Mouse (Mus musculus) MEL (cell line): ENCODE data around the gene Pcdh19. TPM values are rescaled to one million over a fixed set of nuclear protein-coding genes. Genes with fewer than 3 reads are reported as not detected.

ENCODE experiments used
- DNase-seq: peaks from one replicate; pipeline ENCODE4 v3.0.0; 2011; ENCODE audit warnings: low read depth, low spot score
- H3K27ac ChIP-seq: 2 replicates; pipeline ENCODE4 v1.5.1; 2012; ENCODE audit warnings: low read depth, mild to moderate bottlenecking, control low read depth, low read length, moderate library complexity; ENCODE audit not compliant: control insufficient read depth
- H3K27me3 ChIP-seq, 2 experiments: fragments of 150-350 bp in 1 of 2; sonication (generic) in 1 of 2; 2 replicates each; pipeline ENCODE4 v1.6.1; 2012; ENCODE audit warnings: low read length in 2 of 2, mild to moderate bottlenecking in 2 of 2, improper control_type of control experiment in 1 of 2, moderate library complexity in 1 of 2; ENCODE audit not compliant: insufficient read depth in 2 of 2, control insufficient read depth in 1 of 2
- H3K36me3 ChIP-seq, 2 experiments: 2 replicates each; pipeline ENCODE4 v1.6.1; 2012 to 2014; ENCODE audit warnings: low read length in 2 of 2, improper control_type of control experiment in 1 of 2, inconsistent platforms in 1 of 2, mild to moderate bottlenecking in 1 of 2; ENCODE audit not compliant: insufficient read depth in 2 of 2, control insufficient read depth in 1 of 2
- H3K4me1 ChIP-seq, 2 experiments: fragments of 150-350 bp in 1 of 2; sonication (generic) in 1 of 2; 2 replicates each; pipeline ENCODE4 v1.6.1; 2012; ENCODE audit warnings: low read length in 2 of 2, improper control_type of control experiment in 1 of 2, mild to moderate bottlenecking in 1 of 2; ENCODE audit not compliant: insufficient read depth in 2 of 2, control insufficient read depth in 1 of 2
- H3K4me3 ChIP-seq, 2 experiments: fragments of 150-350 bp in 1 of 2; sonication (generic) in 1 of 2; 2 replicates each; pipeline ENCODE4 v1.5.1; 2012; ENCODE audit warnings: low read depth in 2 of 2, low read length in 2 of 2, mild to moderate bottlenecking in 2 of 2, moderate library complexity in 2 of 2, control low read depth in 1 of 2, improper control_type of control experiment in 1 of 2; ENCODE audit not compliant: control insufficient read depth in 1 of 2, insufficient read depth in 1 of 2
- H3K79me2 ChIP-seq: 2 replicates; pipeline ENCODE4 v1.6.1; 2012; ENCODE audit warnings: mild to moderate bottlenecking, low read length, moderate library complexity; ENCODE audit not compliant: control insufficient read depth, poor library complexity, insufficient read depth
- H3K9ac ChIP-seq: 2 replicates; pipeline ENCODE4 v1.6.1; 2012; ENCODE audit warnings: low read depth, mild to moderate bottlenecking, control low read depth, low read length, moderate library complexity; ENCODE audit not compliant: control insufficient read depth, poor library complexity, severe bottlenecking
- H3K9me3 ChIP-seq: fragments of 150-350 bp; sonication (generic); replicated peaks from 2 replicates; pipeline ENCODE4 v1.6.1; 2012; ENCODE audit warnings: mild to moderate bottlenecking, low read length, improper control_type of control experiment, moderate library complexity; ENCODE audit not compliant: insufficient read depth
- BHLHE40 ChIP-seq: IDR thresholded peaks from 2 replicates; pipeline ENCODE4 v1.6.1; 2012; ENCODE audit warnings: low read depth, mild to moderate bottlenecking, inconsistent platforms, low read length, improper control_type of control experiment, borderline replicate concordance
- CTCF ChIP-seq, 3 experiments: IDR thresholded peaks in 2 of 3; conservative IDR thresholded peaks in 1 of 3; 2 replicates each; pipeline ENCODE4 v1.5.1; 2011 to 2012; ENCODE audit warnings: low read length in 3 of 3, low read depth in 2 of 3, mild to moderate bottlenecking in 2 of 3, improper control_type of control experiment in 1 of 3, inconsistent platforms in 1 of 3, mixed read lengths in 1 of 3, moderate library complexity in 1 of 3; ENCODE audit not compliant: control insufficient read depth in 1 of 3, insufficient read depth in 1 of 3, poor library complexity in 1 of 3, severe bottlenecking in 1 of 3
- E2F4 ChIP-seq: IDR thresholded peaks from 2 replicates; pipeline ENCODE4 v1.6.1; 2011; ENCODE audit warnings: low read depth, low read length, improper control_type of control experiment, borderline replicate concordance
- ELF1 ChIP-seq: IDR thresholded peaks from 2 replicates; pipeline ENCODE4 v1.6.1; 2014; ENCODE audit warnings: low read depth, mild to moderate bottlenecking, inconsistent platforms, low read length, improper control_type of control experiment, moderate library complexity
- MAFK ChIP-seq: IDR thresholded peaks from 2 replicates; pipeline ENCODE4 v1.6.1; 2011; ENCODE audit warnings: low read depth, mild to moderate bottlenecking, low read length, improper control_type of control experiment, borderline replicate concordance
- MAZ ChIP-seq: IDR thresholded peaks from 2 replicates; pipeline ENCODE4 v1.6.1; 2012; ENCODE audit warnings: low read depth, mild to moderate bottlenecking, inconsistent platforms, low read length, improper control_type of control experiment
- MEF2A ChIP-seq: IDR thresholded peaks from 2 replicates; pipeline ENCODE4 v1.6.1; 2014; ENCODE audit warnings: low read depth, mild to moderate bottlenecking, inconsistent platforms, low read length, improper control_type of control experiment; ENCODE audit not compliant: poor library complexity, insufficient replicate concordance, severe bottlenecking; ENCODE audit errors: extremely low read depth
- POLR2A ChIP-seq, 2 experiments: IDR thresholded peaks; 2 replicates each; pipeline ENCODE4 v1.6.1; 2011 to 2012; ENCODE audit warnings: low read length in 2 of 2, mild to moderate bottlenecking in 2 of 2, control low read depth in 1 of 2, improper control_type of control experiment in 1 of 2, low read depth in 1 of 2, moderate library complexity in 1 of 2; ENCODE audit not compliant: control insufficient read depth in 1 of 2, insufficient read depth in 1 of 2, poor library complexity in 1 of 2
- RAD21 ChIP-seq: IDR thresholded peaks from 2 replicates; pipeline ENCODE4 v1.6.1; 2011; ENCODE audit warnings: mild to moderate bottlenecking, low read depth, low read length, improper control_type of control experiment
- SMC3 ChIP-seq: IDR thresholded peaks from 2 replicates; pipeline ENCODE4 v1.6.1; 2011; ENCODE audit warnings: low read depth, low read length, improper control_type of control experiment
- TCF12 ChIP-seq: IDR thresholded peaks from 2 replicates; pipeline ENCODE4 v1.6.1; 2014; ENCODE audit warnings: low read depth, mild to moderate bottlenecking, inconsistent platforms, low read length, improper control_type of control experiment, moderate library complexity
- UBTF ChIP-seq: IDR thresholded peaks from 2 replicates; pipeline ENCODE4 v1.6.1; 2012; ENCODE audit warnings: low read depth, mild to moderate bottlenecking, inconsistent platforms, low read length, improper control_type of control experiment, moderate library complexity, borderline replicate concordance; ENCODE audit not compliant: insufficient read depth
- USF1 ChIP-seq: IDR thresholded peaks from 2 replicates; pipeline ENCODE4 v1.6.1; 2014; ENCODE audit warnings: low read depth, mild to moderate bottlenecking, inconsistent platforms, low read length, improper control_type of control experiment, moderate library complexity
- USF2 ChIP-seq, 2 experiments: IDR thresholded peaks; 2 replicates each; pipeline ENCODE4 v1.6.1; 2011 to 2012; ENCODE audit warnings: improper control_type of control experiment in 2 of 2, low read length in 2 of 2, borderline replicate concordance in 1 of 2, inconsistent platforms in 1 of 2, low read depth in 1 of 2, mild to moderate bottlenecking in 1 of 2; ENCODE audit not compliant: insufficient read depth in 1 of 2
- ZC3H11A ChIP-seq: IDR thresholded peaks from 2 replicates; pipeline ENCODE4 v1.6.1; 2012; ENCODE audit warnings: low read depth, mild to moderate bottlenecking, inconsistent platforms, low read length, improper control_type of control experiment
- polyA plus RNA-seq, 2 experiments: library from polyadenylated mRNA; stranded (reverse) in 1 of 2; unstranded in 1 of 2; fragments of >175 nt in 1 of 2; fragments of >200 nt in 1 of 2; gene quantifications; 2 replicates each; pipeline versions ENCODE4 v1.2.1 to v1.2.4; 2012; ENCODE audit warnings: low replicate concordance in 2 of 2, low read depth in 1 of 2; ENCODE audit not compliant: insufficient read length in 2 of 2, insufficient read depth in 1 of 2, missing spikeins in 1 of 2
- total RNA-seq: library from RNA; depleted of rRNA; stranded (reverse); fragments of 300-350 nt; gene quantifications from 2 replicates; pipeline ENCODE4 v1.2.3, GENCODE M21; 2012; rRNA removed

The Pcdh19 gene
- total RNA-seq (0.04 TPM in 1 of 2 replicates, not detected in the other), polyA plus RNA-seq (not detected)

DNA sequence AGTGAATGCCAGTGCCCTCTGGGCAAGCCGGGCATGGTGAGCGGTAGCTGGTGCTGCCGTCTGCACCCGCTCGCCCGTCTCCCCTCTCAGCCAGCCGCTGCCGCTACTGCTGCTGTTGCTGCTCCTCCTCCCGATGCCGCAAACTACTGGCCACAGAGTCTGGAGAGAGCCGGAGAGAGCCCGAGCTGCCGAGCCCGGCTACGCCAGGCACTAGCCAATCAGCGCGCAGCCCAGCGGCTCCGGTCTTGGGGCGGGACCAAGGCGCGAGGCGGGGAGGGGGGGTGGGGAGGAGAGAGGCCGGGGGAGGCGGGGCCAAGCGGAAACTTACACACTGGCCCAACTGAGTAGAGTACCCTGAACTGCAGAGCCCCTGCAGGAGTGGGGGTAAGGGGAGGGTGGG, at the start of gene Pcdh19:
Gene Pcdh19, minus strand, starts transcription at position 148 of the 400 bp plus-strand sequence.
- TF ChIP-seq USF1: no peak
- no peak for TF ChIP-seq ELF1
- TF ChIP-seq POLR2A (IDR thresholded peaks at IDR 0.05; ENCODE audit: control insufficient read depth in 1 of 2, insufficient read depth in 1 of 2, low read depth in 1 of 2, low read length in 2 of 2, poor library complexity in 1 of 2): 0 out of 4 replicates have a peak, but pooled peaks of 1 of the 2 experiments have one; percentile 19
- TF ChIP-seq, all 39 proteins: peak for 1
- H3K9me3 ChIP-seq: no peaks in the 10 kb centered on the region
- 0 out of 4 replicates have a peak, but pooled peaks cover 0 to 2% of the 10 kb centered on the region in 2 experiments for H3K4me1 ChIP-seq
- H3K9ac ChIP-seq: no peak within 1 kb of the TSS
- no peak for DNase-seq
- H3K27ac ChIP-seq: no peak within 1 kb of the TSS
- H3K79me2 ChIP-seq: no peaks in the 10 kb centered on the region; the same call in 1 of the 2 replicates
- H3K27me3 ChIP-seq: no peaks in the 10 kb centered on the region
- H3K36me3 ChIP-seq: peaks cover 0 to 2% of the 10 kb centered on the region in 2 experiments; a peak in 1 of 4 replicates
- H3K4me3 ChIP-seq: no peak within 1 kb of the TSS

DNA sequence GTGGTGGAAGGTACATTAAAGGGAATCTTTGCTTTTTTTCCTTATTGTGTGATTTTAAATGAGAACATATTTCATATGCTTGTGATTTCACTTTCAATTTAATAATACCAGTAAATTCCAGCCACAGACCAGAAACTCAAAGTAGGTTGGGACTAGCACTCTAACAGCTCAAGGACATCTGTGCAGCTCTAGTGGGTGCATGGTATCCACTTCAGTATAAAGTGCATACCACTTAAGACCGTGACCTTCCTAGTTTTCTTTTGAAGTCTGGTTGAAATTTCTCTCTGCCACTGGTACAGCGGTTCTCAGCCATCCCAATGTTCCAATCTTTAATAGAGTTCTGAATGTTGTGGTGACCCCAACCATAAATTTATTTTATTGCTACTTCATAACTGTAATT, 47.1 kb upstream of the Pcdh19 start:
- H3K9ac ChIP-seq: no peak overlapping the region
- H3K4me1 ChIP-seq: peaks cover 3 to 6% of the 10 kb centered on the region in 2 experiments; a peak in 3 of 4 replicates
- no peaks in the 10 kb centered on the region for H3K79me2 ChIP-seq
- TF ChIP-seq UBTF (no peak), MAZ (no peak), POLR2A (IDR thresholded peaks at IDR 0.05; ENCODE audit: control insufficient read depth in 1 of 2, insufficient read depth in 1 of 2, low read depth in 1 of 2, low read length in 2 of 2, poor library complexity in 1 of 2) (no peak), USF2 (IDR thresholded peaks at IDR 0.05; ENCODE audit: borderline replicate concordance in 1 of 2, insufficient read depth in 1 of 2, low read depth in 1 of 2, low read length in 2 of 2) (no peak), MAFK (no peak)
- no peaks in the 10 kb centered on the region for H3K9me3 ChIP-seq
- no peak for DNase-seq
- H3K36me3 ChIP-seq: peaks cover 0 to 5% of the 10 kb centered on the region in 2 experiments; a peak in 1 of 4 replicates
- H3K4me3 ChIP-seq: no peak overlapping the region
- H3K27me3 ChIP-seq: no peaks in the 10 kb centered on the region
- H3K27ac ChIP-seq: no peak overlapping the region

DNA sequence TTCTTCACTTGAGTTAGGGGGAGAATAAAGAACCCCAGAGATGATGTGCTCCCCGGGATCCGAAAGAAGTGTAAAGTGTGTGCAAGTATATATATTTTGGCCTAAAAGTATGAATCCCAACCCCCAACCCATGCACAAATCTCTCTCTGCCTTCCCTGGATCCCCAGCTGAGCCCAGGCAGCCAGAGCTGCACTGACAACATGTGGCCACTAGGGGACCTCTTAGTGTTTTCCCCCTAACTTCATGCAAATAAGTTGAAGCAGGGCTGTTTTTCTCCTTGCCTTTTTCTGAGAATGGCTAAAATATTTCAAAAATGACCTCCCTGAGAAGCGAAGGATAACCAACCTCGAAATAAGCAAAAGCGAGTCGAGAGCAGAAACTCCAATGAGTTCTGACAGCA, 46.2 kb upstream of the Pcdh19 start:
- Histone ChIP-seq H3K4me3 (peak overlapping the region in 1 of 2 experiments; percentile 14; a peak in 1 of 4 replicates), H3K36me3 (peaks cover 0 to 5% of the 10 kb centered on the region in 2 experiments; a peak in 1 of 4 replicates), H3K9me3 (no peaks in the 10 kb centered on the region), H3K79me2 (no peaks in the 10 kb centered on the region), H3K27me3 (no peaks in the 10 kb centered on the region), H3K4me1 (peaks cover 3 to 6% of the 10 kb centered on the region in 2 experiments; a peak in 3 of 4 replicates), H3K9ac (no peak overlapping the region), H3K27ac (no peak overlapping the region)
- peak; percentile 60 for TF ChIP-seq SMC3
- no peak for TF ChIP-seq BHLHE40
- TF ChIP-seq CTCF (IDR thresholded peaks at IDR 0.05 in 2 of 3, conservative IDR thresholded peaks at IDR 0.05 in 1 of 3; ENCODE audit: control insufficient read depth in 1 of 3, insufficient read depth in 1 of 3, low read depth in 2 of 3, low read length in 3 of 3, poor library complexity in 1 of 3, severe bottlenecking in 1 of 3): peak; percentile 75 to 90 (median 83)
- TF ChIP-seq E2F4: no peak
- TF ChIP-seq RAD21: peak; percentile 23
- no peak for TF ChIP-seq MEF2A
- no peak for TF ChIP-seq TCF12
- TF ChIP-seq ZC3H11A: peak; percentile 32; the same call in 1 of the 2 replicates
- DNase-seq: peak; percentile 68
